Mouse (Mus musculus) frontal cortex, postnatal 14 days (tissue): ENCODE measurements at regions not wholly inside any gene's neighbourhood (a gene's known extent, or its start where the extent isn't known, plus 50 kb on each side); places are given as distances from the start of the nearest gene placed in this dataset.
A peak's percentile ranks its signal among the peaks of the same experiment; 100 is the strongest.

Experiments
- DNase-seq, 2 experiments: peaks; one replicate each; pipeline ENCODE4 v3.0.0; 2022; ENCODE audit warnings: low spot score in 2 of 2

- no peak for DNase-seq
Measured at GRCm38 (mm10) chr2:74463407-74463806, 115.8 kb downstream of the Lnpk start.

GRCm38 (mm10) chr2:74461211-74461844 is 117.9 kb downstream of the Lnpk start:
- no peak for DNase-seq

GRCm38 (mm10) chr2:74454431-74454830 is 124.8 kb downstream of the Lnpk start:
- DNase-seq, result no peak

- no peak for DNase-seq
Measured at GRCm38 (mm10) chr2:74452679-74453078, 126.6 kb downstream of the Lnpk start.

GRCm38 (mm10) chr2:74451578-74451977 is 127.7 kb downstream of the Lnpk start:
- no peak for DNase-seq

GRCm38 (mm10) chr2:74451038-74451437 is 128.2 kb downstream of the Lnpk start:
- no peak for DNase-seq

- DNase-seq, result no peak
Measured at GRCm38 (mm10) chr2:74450064-74450765, 129.0 kb downstream of the Lnpk start.

GRCm38 (mm10) chr2:74435184-74435911 is 143.9 kb downstream of the Lnpk start:
- DNase-seq, result no peak

GRCm38 (mm10) chr2:74426746-74427145 is 152.5 kb downstream of the Lnpk start:
- peak; percentile 17 to 32 for DNase-seq

GRCm38 (mm10) chr2:74424726-74425125 is 154.5 kb downstream of the Lnpk start:
- DNase-seq, result peak; percentile 27 to 32

GRCm38 (mm10) chr2:74416097-74416496 is 163.1 kb downstream of the Lnpk start:
- no peak for DNase-seq

- DNase-seq, result no peak
Measured at GRCm38 (mm10) chr2:74414721-74415120, 164.5 kb downstream of the Lnpk start.

GRCm38 (mm10) chr2:74409856-74410404 is 169.3 kb downstream of the Lnpk start:
- DNase-seq, result peak in 1 of 2 experiments; percentile 22

- no peak for DNase-seq
Measured at GRCm38 (mm10) chr2:74404493-74404892, 174.7 kb downstream of the Lnpk start.

- DNase-seq, result no peak
Measured at GRCm38 (mm10) chr2:74391064-74391463, 188.2 kb downstream of the Lnpk start.

- peak in 1 of 2 experiments; percentile 8 for DNase-seq
Measured at GRCm38 (mm10) chr2:74388078-74388477, 191.2 kb downstream of the Lnpk start.

GRCm38 (mm10) chr2:74384918-74385317 is 194.3 kb downstream of the Lnpk start:
- no peak for DNase-seq

GRCm38 (mm10) chr2:74380574-74381287 is 198.5 kb downstream of the Lnpk start:
- no peak for DNase-seq

GRCm38 (mm10) chr2:74378709-74379108 is 200.5 kb downstream of the Lnpk start:
- no peak for DNase-seq

- DNase-seq, result no peak
Measured at GRCm38 (mm10) chr2:74373938-74374337, 205.3 kb downstream of the Lnpk start.

GRCm38 (mm10) chr2:74373056-74373455 is 206.2 kb downstream of the Lnpk start:
- DNase-seq, result no peak

- no peak for DNase-seq
Measured at GRCm38 (mm10) chr2:74363255-74363654, 216.0 kb downstream of the Lnpk start.
